Mouse (Mus musculus) intestine, embryonic 14.5 days (tissue): ENCODE measurements at regions not wholly inside any gene's neighbourhood (a gene's known extent, or its start where the extent isn't known, plus 50 kb on each side); places are given as distances from the start of the nearest gene placed in this dataset.
"Not testable (repeated sequence)": the region's sequence is repeated elsewhere in the genome, so short reads cannot be mapped to it uniquely, and the experiment has no call there.

ENCODE experiments used
- ATAC-seq: fragments of 200-750 bp; cut with Nextera tagmentation; replicated peaks from 2 replicates; pipeline ENCODE4 v1.8.0; 2017; ENCODE audit warnings: low read depth, moderate number of reproducible peaks, moderate TSS enrichment, moderate library complexity; ENCODE audit not compliant: low FRiP score, low TSS enrichment
- DNase-seq: peaks from one replicate; pipeline ENCODE4 v3.0.0-alpha.2; 2018; ENCODE audit warnings: low spot score
- H3K27ac ChIP-seq: fragments of 300-500 bp; sonication (generic); 2 replicates; pipeline ENCODE4 v1.5.1; 2014; ENCODE audit warnings: low read depth, mild to moderate bottlenecking, control low read depth
- H3K27me3 ChIP-seq: fragments of 300-500 bp; sonication (generic); replicated peaks from 2 replicates; pipeline ENCODE4 v1.6.1; 2014; ENCODE audit warnings: low read length, control low read depth; ENCODE audit not compliant: control insufficient read depth, insufficient read depth
- H3K36me3 ChIP-seq: fragments of 300-500 bp; sonication (generic); 2 replicates; pipeline ENCODE4 v1.6.1; 2014; ENCODE audit warnings: low read length, control low read depth; ENCODE audit not compliant: control insufficient read depth, insufficient read depth
- H3K4me1 ChIP-seq: fragments of 300-500 bp; sonication (generic); replicated peaks from 2 replicates; pipeline ENCODE4 v1.6.1; 2014; ENCODE audit warnings: low read length, control low read depth, mixed read lengths; ENCODE audit not compliant: control insufficient read depth, insufficient read depth
- H3K4me2 ChIP-seq: fragments of 300-500 bp; sonication (generic); 2 replicates; pipeline ENCODE4 v1.6.1; 2014; ENCODE audit warnings: low read length
- H3K4me3 ChIP-seq: fragments of 300-500 bp; sonication (generic); 2 replicates; pipeline ENCODE4 v1.5.1; 2014; ENCODE audit warnings: low read depth, low read length, control low read depth, mixed read lengths
- H3K9ac ChIP-seq: fragments of 300-500 bp; sonication (generic); 2 replicates; pipeline ENCODE4 v1.6.1; 2014; ENCODE audit warnings: mild to moderate bottlenecking, low read length
- H3K9me3 ChIP-seq: fragments of 300-500 bp; sonication (generic); 2 replicates; pipeline ENCODE4 v1.6.1; 2016; ENCODE audit warnings: low read length, control low read depth; ENCODE audit not compliant: control insufficient read depth
- WGBS: fragments of 180-500 bp; shearing (Covaris S2); extraction: QIAGEN DNeasy Blood & Tissue Kit; methylation state at CpG from one replicate; pipeline ENCODE4 v1.1.7; 2014; 5-methylcytosine and 5-hydroxymethylcytosine counted together

DNA sequence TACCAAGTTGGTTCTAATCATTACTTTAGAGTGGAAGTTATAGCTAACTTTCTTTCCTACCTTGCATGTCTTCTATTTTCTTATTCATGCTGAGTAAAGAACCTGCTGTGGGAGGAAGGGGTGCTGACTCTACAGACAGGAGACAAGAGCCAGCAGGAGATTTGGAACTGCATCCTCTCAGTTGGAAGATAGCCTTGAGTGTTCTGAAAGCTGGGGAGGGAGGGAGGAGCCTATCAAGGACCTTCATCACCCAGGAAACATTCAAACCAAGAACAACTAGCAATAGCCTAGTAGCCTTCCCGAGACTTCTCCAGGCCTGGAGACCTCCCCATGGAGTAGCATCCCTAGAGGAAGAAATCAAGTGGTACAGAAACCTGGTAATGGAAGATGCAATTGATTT is 146.1 kb upstream of the Zfp648 start:
- Histone ChIP-seq H3K9me3 (0 out of 2 replicates have a peak, but pooled peaks cover 4% of the 10 kb centered on the region), H3K27ac (no peak overlapping the region), H3K27me3 (no peaks in the 10 kb centered on the region), H3K9ac (no peak overlapping the region), H3K4me3 (no peak overlapping the region), H3K4me1 (no peaks in the 10 kb centered on the region), H3K4me2 (no peak overlapping the region), H3K36me3 (no peaks in the 10 kb centered on the region)
- ATAC-seq, result no peak
- WGBS, result 61% methylated on average over 1 of the region's 1 CpGs
- no peak for DNase-seq

DNA sequence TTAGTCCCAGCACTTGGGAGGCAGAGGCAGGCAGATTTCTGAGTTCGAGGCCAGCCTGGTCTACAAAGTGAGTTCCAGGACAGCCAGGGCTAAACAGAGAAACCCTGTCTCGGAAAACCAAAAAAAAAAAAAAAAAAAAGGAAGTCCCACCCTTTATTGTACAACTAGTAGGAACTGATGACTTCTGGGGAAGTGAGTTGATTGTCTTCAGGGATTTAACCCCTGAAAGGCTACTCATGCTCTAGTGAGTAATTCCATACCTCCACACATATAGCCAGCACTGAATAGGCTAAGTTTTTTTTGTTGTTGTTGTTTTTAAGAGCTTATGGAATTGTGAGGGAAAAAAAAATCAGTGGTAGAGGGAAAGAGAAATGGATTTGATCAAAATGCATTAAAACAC is 139.6 kb upstream of the Zfp648 start:
- not testable (repeated sequence) for H3K4me1 ChIP-seq, H3K9ac ChIP-seq, DNase-seq, H3K4me2 ChIP-seq, H3K9me3 ChIP-seq, H3K36me3 ChIP-seq, ATAC-seq, H3K27ac ChIP-seq, H3K4me3 ChIP-seq, H3K27me3 ChIP-seq
- 81% methylated on average over 2 of the region's 2 CpGs for WGBS

DNA sequence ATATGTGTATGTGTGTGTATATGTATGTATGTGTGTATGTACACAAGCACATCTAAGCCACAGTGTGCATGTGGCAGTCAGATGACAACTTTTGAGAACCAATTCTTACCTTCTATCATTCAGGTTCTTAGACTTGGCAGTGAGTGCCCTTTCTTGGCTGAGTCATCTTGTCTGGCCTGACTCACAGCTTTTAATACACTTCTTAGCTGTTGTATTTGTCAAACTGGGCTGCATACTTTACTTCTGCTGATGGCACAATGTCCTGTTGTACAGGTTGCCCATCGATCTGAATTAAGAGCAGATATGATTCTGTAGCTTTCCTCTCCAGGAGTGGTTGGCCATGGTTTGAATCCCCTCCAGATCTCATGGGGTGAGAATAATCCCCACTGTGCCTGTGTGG is 139.1 kb upstream of the Zfp648 start:
- DNase-seq (no peak), ATAC-seq (no peak)
- Histone ChIP-seq H3K4me1 (no peaks in the 10 kb centered on the region), H3K27ac (no peak overlapping the region), H3K4me3 (no peak overlapping the region), H3K9me3 (0 out of 2 replicates have a peak, but pooled peaks cover 4% of the 10 kb centered on the region), H3K4me2 (no peak overlapping the region), H3K27me3 (no peaks in the 10 kb centered on the region), H3K36me3 (no peaks in the 10 kb centered on the region), H3K9ac (no peak overlapping the region)
- 82% methylated on average over 1 of the region's 1 CpGs for WGBS

DNA sequence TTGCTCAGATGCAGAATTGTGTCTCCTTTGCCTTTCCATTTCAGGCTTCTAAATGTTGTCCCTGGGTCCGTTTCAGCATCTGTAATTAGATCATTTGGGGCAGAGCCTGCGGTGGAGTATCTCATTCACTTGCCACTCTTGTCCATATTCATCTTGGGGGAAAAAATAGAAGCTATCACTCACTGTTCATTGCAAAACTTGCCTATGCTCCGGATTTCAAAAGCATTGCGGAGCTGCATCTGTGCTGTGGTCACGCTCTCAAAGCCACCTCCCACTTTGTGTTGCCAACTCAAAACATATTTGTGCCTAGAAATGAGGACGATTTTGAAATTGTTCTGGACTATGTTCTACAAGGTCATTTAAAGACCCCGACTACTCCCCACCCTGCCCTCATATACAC is 138.3 kb upstream of the Zfp648 start:
- H3K4me1 ChIP-seq, result no peaks in the 10 kb centered on the region
- DNase-seq (no peak), ATAC-seq (no peak)
- no peak overlapping the region for H3K27ac ChIP-seq
- 86% methylated on average over 7 of the region's 7 CpGs for WGBS
- 0 out of 2 replicates have a peak, but pooled peaks cover 4% of the 10 kb centered on the region for H3K9me3 ChIP-seq
- no peaks in the 10 kb centered on the region for H3K36me3 ChIP-seq
- no peaks in the 10 kb centered on the region for H3K27me3 ChIP-seq
- no peak overlapping the region for H3K4me3 ChIP-seq
- no peak overlapping the region for H3K4me2 ChIP-seq
- H3K9ac ChIP-seq, result no peak overlapping the region

DNA sequence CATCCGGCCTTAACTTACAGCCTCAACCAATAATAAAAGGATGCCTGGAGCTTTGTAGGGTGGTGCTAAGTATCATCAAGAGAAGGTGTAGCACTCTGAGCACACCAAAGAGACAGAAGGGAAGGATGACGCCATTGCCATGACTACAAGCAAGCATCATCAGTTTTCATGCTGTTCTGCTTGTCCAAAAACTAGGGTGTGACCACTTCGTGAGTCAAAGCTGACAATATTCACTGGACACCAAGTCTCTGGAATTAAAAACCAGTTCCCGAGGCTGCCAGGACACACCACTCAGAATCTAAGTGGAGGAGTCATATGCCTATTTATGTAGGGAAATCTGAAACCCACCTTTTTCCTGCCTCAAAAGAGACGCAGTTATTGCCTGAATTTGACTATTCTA is 136.4 kb upstream of the Zfp648 start:
- DNase-seq, result no peak
- Histone ChIP-seq H3K9ac (no peak overlapping the region), H3K36me3 (no peaks in the 10 kb centered on the region), H3K4me2 (no peak overlapping the region), H3K4me1 (no peaks in the 10 kb centered on the region), H3K27ac (no peak overlapping the region), H3K27me3 (no peaks in the 10 kb centered on the region), H3K9me3 (no peaks in the 10 kb centered on the region), H3K4me3 (no peak overlapping the region)
- ATAC-seq, result no peak
- WGBS, result 84% methylated on average over 5 of the region's 5 CpGs

DNA sequence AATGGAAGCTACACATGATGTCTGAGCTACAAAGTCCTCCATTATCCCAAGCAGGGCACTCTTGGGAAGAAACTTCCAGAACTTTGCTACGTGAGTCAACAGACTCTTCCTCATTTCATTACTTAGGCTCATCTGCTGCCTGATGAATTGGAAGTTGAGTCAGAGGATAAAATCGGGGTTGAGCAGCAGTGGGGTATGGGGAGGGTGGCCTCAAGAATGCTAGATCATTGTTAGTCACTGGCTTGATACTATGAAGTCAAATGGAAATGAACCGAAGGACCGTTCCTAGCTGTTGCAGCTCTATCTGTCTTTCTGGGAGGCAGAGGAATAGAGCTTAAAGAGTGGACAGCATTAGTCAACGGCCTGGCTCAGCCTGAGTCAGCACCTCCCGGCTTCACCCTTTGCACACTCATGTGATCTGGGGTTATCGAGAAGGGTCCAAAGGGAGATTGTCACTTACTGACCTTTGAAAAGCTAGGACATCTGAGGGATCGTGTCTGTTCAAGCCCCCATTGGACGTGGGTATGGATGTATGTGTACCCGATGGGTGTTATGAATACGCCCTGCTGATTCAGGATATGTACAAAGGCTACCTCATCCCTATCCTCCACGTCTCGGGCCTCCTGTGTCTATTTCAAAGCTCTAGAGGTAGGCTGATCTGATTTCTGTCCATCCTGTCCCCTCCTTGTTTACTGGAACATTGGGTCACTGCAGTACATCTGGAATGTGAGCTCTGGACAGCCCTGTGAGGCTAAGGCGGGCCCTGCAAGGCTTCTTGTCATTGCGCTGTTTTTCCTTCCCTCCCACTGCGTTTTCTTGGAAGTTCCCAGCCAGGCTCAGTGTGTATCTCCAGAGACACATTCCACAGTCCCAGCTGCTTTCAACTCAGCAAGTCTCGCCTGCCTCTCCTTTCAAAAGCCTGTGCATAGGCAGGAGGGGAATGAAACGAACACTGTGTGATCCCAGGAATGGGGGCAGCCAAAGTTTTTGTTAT is 135.4 kb upstream of the Zfp648 start:
- Histone ChIP-seq H3K4me2 (no peak overlapping the region), H3K27me3 (no peaks in the 10 kb centered on the region), H3K27ac (no peak overlapping the region), H3K4me1 (no peaks in the 10 kb centered on the region), H3K9ac (no peak overlapping the region), H3K9me3 (no peaks in the 10 kb centered on the region), H3K36me3 (no peaks in the 10 kb centered on the region), H3K4me3 (no peak overlapping the region)
- WGBS, result 77% methylated on average over 18 of the region's 18 CpGs
- ATAC-seq, result no peak
- DNase-seq, result no peak

DNA sequence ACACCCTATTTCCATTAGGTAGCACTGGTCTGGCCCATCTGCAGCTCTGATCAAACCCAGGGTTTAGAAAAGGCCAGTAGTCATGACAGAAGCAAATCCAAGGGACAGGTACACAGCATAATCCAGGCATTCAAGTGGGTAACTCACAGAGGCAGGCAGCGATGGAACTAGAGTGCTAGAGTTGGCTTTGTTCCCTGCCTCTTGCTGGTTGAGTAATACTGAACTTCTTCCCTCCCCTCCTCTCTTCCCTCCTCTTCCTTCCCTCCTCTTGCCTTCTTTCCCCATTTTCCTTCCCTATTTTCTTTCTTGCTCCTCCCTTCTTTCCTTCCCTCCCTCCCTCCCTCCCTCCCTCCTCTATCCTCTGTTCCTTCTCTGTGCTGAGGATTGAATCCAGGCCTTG is 133.1 kb upstream of the Zfp648 start:
- Histone ChIP-seq H3K4me3 (no peak overlapping the region), H3K4me1 (no peaks in the 10 kb centered on the region), H3K27me3 (no peaks in the 10 kb centered on the region), H3K4me2 (no peak overlapping the region), H3K9me3 (no peaks in the 10 kb centered on the region), H3K36me3 (no peaks in the 10 kb centered on the region), H3K9ac (no peak overlapping the region), H3K27ac (no peak overlapping the region)
- DNase-seq, result no peak
- WGBS, result 83% methylated on average over 1 of the region's 1 CpGs
- ATAC-seq, result no peak

DNA sequence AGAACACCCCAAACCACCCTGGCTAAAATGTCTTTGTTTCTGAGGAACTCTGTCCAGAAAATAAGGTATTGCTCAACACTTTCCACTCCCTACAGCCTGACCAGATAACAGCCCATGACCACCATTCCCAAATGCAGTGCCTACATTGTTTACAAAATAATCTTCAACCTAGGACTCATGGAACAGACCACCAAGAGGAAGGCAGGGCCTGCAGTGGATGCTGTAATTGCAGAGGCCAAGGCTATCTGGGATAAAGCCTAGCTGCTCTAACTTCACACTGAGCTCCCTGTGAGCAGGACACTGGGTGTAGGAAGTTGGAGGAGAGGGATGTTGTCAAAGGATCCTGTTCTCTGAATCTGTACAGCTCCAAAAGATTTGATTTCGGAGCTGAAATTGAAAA is 126.7 kb upstream of the Zfp648 start:
- H3K4me2 ChIP-seq, result no peak overlapping the region
- H3K36me3 ChIP-seq, result no peaks in the 10 kb centered on the region
- H3K4me1 ChIP-seq, result no peaks in the 10 kb centered on the region
- no peak overlapping the region for H3K9ac ChIP-seq
- WGBS, result 68% methylated on average over 1 of the region's 1 CpGs
- H3K4me3 ChIP-seq, result no peak overlapping the region
- DNase-seq (no peak), ATAC-seq (no peak)
- no peaks in the 10 kb centered on the region for H3K27me3 ChIP-seq
- no peaks in the 10 kb centered on the region for H3K9me3 ChIP-seq
- no peak overlapping the region for H3K27ac ChIP-seq
